Mouse (Mus musculus): ENCODE data around the gene Dhrs4.

Gene Dhrs4

GRCm38 (mm10) chr14:55524062-55524461 lies 45.5 kb downstream of the Dhrs4 start:
- in situ Hi-C loops (cut with MboI, MseI): loop anchor here in 1 of 2 experiments (25.0 kb wide), 1 partner anchor 1262 kb away; the partner anchor contains the start of genes Abhd4 and Dad1

GRCm38 (mm10) chr14:55524785-55525184 lies 46.2 kb downstream of the Dhrs4 start, which contains the start of gene Nrl:
Gene Nrl, minus strand, starts transcription at chr14:55524981.
- in situ Hi-C loops (cut with MboI, MseI): loop anchor here in 1 of 2 experiments (25.0 kb wide), 1 partner anchor 1262 kb away; the partner anchor contains the start of genes Abhd4 and Dad1

- in situ Hi-C loops (cut with MboI, MseI): no loop called here
These were observed 48.1 kb downstream of the Dhrs4 start for GRCm38 (mm10) chr14:55526674-55527073.

GRCm38 (mm10) chr14:55527940-55528339 lies 49.4 kb downstream of the Dhrs4 start:
- in situ Hi-C loops (cut with MboI, MseI): no loop called here

GRCm38 (mm10) chr14:55536116-55536745 lies 57.7 kb downstream of the Dhrs4 start:
- in situ Hi-C loops (cut with MboI, MseI): no loop called here

Data from T-helper 17 cell (primary cell).